Mouse (Mus musculus) heart, embryonic 16.5 days (tissue): Measurements from ENCODE around the gene Macrod2. TPM values are rescaled to one million over a fixed set of nuclear protein-coding genes. Genes with fewer than 3 reads are reported as not detected.

Experiments
- ATAC-seq: fragments of 200-750 bp; cut with Nextera tagmentation; replicated peaks from 2 replicates; pipeline ENCODE4 v1.8.0; 2017; ENCODE audit warnings: moderate number of reproducible peaks; ENCODE audit not compliant: insufficient read depth, low FRiP score; ENCODE audit errors: extremely low read depth
- H3K27ac ChIP-seq: fragments of 300-500 bp; sonication (generic); 2 replicates; pipeline ENCODE4 v1.5.1; 2014; ENCODE audit warnings: mild to moderate bottlenecking, low read length, control low read depth, moderate library complexity
- H3K27me3 ChIP-seq: fragments of 300-500 bp; sonication (generic); 2 replicates; pipeline ENCODE4 v1.6.1; 2014; ENCODE audit warnings: low read length, mixed read lengths; ENCODE audit not compliant: control insufficient read depth, insufficient read depth
- H3K36me3 ChIP-seq: fragments of 300-500 bp; sonication (generic); 2 replicates; pipeline ENCODE4 v1.6.1; 2014; ENCODE audit not compliant: control insufficient read depth, insufficient read depth
- H3K4me1 ChIP-seq: fragments of 300-500 bp; sonication (generic); 2 replicates; pipeline ENCODE4 v1.6.1; 2014; ENCODE audit warnings: low read length, mixed read lengths; ENCODE audit not compliant: control insufficient read depth, insufficient read depth
- H3K4me2 ChIP-seq: fragments of 300-500 bp; sonication (generic); 2 replicates; pipeline ENCODE4 v1.6.1; 2014; ENCODE audit warnings: low read depth, mild to moderate bottlenecking, control low read depth, low read length
- H3K4me3 ChIP-seq: fragments of 300-500 bp; sonication (generic); 2 replicates; pipeline ENCODE4 v1.5.1; 2014; ENCODE audit warnings: mild to moderate bottlenecking, control low read depth, low read length
- H3K9ac ChIP-seq: fragments of 300-500 bp; sonication (generic); 2 replicates; pipeline ENCODE4 v1.6.1; 2014; ENCODE audit warnings: low read length, control low read depth
- H3K9me3 ChIP-seq: fragments of 300-500 bp; sonication (generic); replicated peaks from 2 replicates; pipeline ENCODE4 v1.6.1; 2016; ENCODE audit warnings: low read length; ENCODE audit not compliant: control insufficient read depth
- WGBS: fragments of 180-500 bp; shearing (Covaris S2); extraction: QIAGEN DNeasy Blood & Tissue Kit; methylation state at CpG from one replicate; pipeline ENCODE4 v1.1.7; 2014; 5-methylcytosine and 5-hydroxymethylcytosine counted together
- polyA plus RNA-seq: library from polyadenylated mRNA; unstranded; fragments of >200 nt; fragmentation: Nextera tagmentation; extraction: Ambion mirVana; gene quantifications from 2 replicates; pipeline ENCODE4 v1.2.1, GENCODE M21; 2015

The Macrod2 gene
- polyA plus RNA-seq, 1 experiment from 2014 or later: 23.2 TPM

DNA sequence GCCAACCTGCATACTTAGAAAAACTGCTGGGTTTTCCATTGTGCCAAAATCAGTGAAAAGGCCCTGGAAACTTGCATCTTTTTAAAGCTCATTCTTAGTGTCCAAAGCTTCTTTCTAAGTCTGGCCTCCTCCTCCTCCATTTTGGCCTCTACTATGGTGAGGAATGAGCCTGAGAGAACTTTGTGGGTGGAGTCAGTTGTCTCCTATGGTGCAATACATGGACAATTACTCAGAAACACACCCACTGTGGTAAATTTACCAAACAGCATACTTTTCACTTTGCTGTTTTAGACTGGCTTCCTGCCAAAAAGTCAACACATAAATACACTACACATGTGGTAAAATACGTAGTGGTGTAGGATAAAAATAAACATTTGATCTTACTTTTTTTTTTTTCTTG lies 1024.7 kb downstream of the Macrod2 start:
- no peaks in the 10 kb centered on the region for H3K36me3 ChIP-seq
- H3K9ac ChIP-seq: no peak overlapping the region
- no peak for ATAC-seq
- no peaks in the 10 kb centered on the region for H3K4me1 ChIP-seq
- no peak overlapping the region for H3K4me3 ChIP-seq
- 44% methylated on average over 1 of the region's 1 CpGs for WGBS
- H3K9me3 ChIP-seq: no peaks in the 10 kb centered on the region
- no peak overlapping the region for H3K4me2 ChIP-seq
- H3K27me3 ChIP-seq: no peaks in the 10 kb centered on the region
- H3K27ac ChIP-seq: no peak overlapping the region

DNA sequence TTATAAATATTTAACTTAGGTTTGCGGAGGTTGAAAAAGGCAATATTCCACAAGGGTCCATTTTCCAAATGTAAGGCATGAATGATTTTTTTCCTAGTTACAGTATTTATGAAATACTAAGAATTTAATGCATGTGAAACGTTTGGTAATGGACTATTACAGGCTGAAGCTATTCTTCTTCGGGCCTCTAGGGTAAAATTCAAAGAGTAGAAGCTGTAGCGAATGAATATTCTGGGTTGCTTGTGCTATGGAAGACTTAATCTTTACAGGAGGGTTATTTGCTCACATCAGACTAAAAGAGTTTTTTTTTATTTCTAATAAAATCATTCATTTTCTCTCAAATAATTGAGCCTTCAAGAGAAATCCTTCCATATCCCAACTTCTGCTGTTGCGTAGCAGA lies 1039.0 kb downstream of the Macrod2 start:
- no peak for ATAC-seq
- no peak overlapping the region for H3K4me2 ChIP-seq
- no peaks in the 10 kb centered on the region for H3K9me3 ChIP-seq
- H3K27me3 ChIP-seq: no peaks in the 10 kb centered on the region
- 87% methylated on average over 5 of the region's 5 CpGs for WGBS
- H3K36me3 ChIP-seq: no peaks in the 10 kb centered on the region
- no peak overlapping the region for H3K9ac ChIP-seq
- no peak overlapping the region for H3K27ac ChIP-seq
- H3K4me3 ChIP-seq: no peak overlapping the region
- no peaks in the 10 kb centered on the region for H3K4me1 ChIP-seq

DNA sequence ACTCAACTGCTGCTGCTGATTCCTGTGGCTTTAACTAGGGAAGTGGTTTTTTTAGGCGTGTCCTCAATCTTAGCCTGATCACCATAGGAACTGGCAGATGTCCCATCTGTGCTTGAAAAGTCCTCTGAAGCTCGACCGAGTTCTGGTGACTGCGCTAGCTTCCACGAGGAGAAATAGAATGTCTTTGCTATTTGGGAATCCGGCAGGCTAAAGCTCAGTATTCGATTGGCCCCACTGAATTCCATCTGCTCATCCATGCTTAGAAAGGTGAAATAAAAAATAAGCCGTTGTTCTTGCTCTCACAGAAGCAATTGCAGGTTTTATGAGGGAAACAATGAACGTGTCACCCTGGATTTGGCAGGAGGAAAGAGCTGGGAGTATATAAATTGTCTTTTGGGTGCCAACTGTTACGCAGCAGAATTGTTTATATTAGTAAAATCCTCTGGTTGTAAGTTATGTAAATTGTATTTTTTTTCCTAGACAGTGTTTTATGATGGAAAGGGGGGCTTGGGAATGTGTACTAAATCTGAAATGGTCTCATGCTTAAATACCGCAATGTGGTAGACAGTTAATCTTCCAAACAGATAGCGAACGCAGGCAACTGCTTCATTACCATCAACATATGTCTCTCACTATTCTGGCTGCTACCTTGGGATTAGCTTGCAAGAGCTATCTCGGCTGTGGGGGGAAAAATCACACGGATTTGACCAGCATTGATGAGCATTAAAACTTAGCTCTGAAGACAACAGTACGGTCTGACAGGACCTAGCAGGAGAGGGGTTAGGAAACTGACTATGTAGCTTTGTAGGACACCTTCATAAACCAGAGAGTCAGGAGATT lies 1039.8 kb downstream of the Macrod2 start:
- H3K4me1 ChIP-seq: no peaks in the 10 kb centered on the region
- 66% methylated on average over 16 of the region's 16 CpGs for WGBS
- ATAC-seq: no peak
- H3K4me3 ChIP-seq: no peak overlapping the region
- no peak overlapping the region for H3K9ac ChIP-seq
- no peaks in the 10 kb centered on the region for H3K9me3 ChIP-seq
- no peak overlapping the region for H3K27ac ChIP-seq
- no peaks in the 10 kb centered on the region for H3K27me3 ChIP-seq
- no peaks in the 10 kb centered on the region for H3K36me3 ChIP-seq
- no peak overlapping the region for H3K4me2 ChIP-seq

DNA sequence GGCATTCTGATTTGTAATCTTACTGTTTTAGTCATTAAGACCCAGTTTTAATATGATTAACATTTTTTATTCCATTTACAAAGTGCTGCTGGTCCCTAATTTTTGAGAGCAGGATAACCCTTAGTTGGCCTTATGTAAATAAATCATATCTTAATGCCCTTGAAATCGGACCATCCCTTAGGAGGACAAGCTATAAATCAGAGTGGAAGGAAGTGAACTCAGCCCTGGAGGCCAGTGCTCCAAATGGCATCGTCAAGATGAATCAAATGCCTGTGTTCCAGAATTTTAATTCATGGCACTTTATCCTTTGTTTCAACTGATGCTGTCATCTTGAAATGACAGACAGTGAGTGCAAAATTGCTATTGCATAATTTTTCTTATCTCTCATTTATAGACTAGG lies 1046.8 kb downstream of the Macrod2 start:
- Histone ChIP-seq H3K4me2 (no peak overlapping the region), H3K4me3 (no peak overlapping the region), H3K27ac (no peak overlapping the region), H3K9me3 (no peaks in the 10 kb centered on the region), H3K4me1 (no peaks in the 10 kb centered on the region), H3K27me3 (no peaks in the 10 kb centered on the region), H3K9ac (no peak overlapping the region), H3K36me3 (no peaks in the 10 kb centered on the region)
- WGBS: 59% methylated on average over 2 of the region's 2 CpGs
- no peak for ATAC-seq

DNA sequence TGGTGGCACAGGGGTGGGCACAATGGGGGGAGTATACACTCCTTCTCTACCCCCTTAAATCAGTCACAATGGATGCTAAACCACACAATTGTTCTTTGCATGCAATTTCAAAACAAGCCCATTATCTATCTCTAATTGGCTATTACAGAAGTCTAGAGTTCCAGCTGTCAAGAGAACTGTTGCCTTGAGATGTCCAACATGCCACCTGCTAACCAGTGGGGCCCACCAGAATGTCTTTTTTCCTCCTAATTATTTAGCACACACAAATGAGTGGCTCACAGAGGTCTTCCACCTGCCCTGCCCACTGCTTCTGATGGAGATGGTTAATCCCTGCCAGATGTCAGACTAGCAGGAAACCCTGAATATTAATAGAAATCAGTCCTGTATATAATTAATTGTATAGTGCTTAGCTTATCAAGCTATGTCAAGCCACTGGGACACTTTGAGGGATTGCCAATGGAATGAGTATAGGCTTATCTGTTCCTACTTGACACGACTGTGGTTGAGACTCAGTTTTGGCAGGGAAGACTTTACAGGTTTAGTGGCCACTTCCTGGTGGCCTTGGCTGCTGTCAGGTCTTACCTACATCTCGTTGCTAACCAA lies 1054.1 kb downstream of the Macrod2 start:
- Histone ChIP-seq H3K4me1 (0 out of 2 replicates have a peak, but pooled peaks cover 2% of the 10 kb centered on the region), H3K9ac (no peak overlapping the region), H3K27me3 (no peaks in the 10 kb centered on the region), H3K9me3 (no peaks in the 10 kb centered on the region), H3K36me3 (no peaks in the 10 kb centered on the region), H3K4me3 (no peak overlapping the region), H3K27ac (no peak overlapping the region), H3K4me2 (no peak overlapping the region)
- no peak for ATAC-seq
- WGBS: 24% methylated on average over 2 of the region's 2 CpGs

DNA sequence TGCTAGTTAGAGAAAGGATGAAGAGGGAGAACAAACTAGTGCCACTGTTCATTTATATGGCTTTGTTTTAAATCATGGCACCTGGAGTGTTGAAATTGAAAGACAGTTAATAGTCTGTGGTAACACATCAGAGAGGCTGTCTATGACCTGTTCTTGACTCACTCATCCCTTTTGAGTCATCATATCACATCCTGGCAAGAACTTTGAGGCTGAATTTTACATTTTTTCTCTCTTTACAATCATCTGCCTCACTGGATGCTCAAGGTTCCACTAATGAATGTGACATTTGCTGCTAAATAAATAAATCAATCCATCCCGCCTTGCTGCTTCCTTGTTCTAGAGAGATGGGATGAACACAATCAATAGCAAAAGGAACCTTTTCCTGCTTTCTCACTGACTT lies 1068.8 kb downstream of the Macrod2 start:
- Histone ChIP-seq H3K9ac (no peak overlapping the region), H3K9me3 (no peaks in the 10 kb centered on the region), H3K4me1 (no peaks in the 10 kb centered on the region), H3K36me3 (no peaks in the 10 kb centered on the region), H3K27ac (no peak overlapping the region), H3K27me3 (no peaks in the 10 kb centered on the region), H3K4me2 (no peak overlapping the region), H3K4me3 (no peak overlapping the region)
- WGBS: 79% methylated on average over 1 of the region's 1 CpGs
- no peak for ATAC-seq

DNA sequence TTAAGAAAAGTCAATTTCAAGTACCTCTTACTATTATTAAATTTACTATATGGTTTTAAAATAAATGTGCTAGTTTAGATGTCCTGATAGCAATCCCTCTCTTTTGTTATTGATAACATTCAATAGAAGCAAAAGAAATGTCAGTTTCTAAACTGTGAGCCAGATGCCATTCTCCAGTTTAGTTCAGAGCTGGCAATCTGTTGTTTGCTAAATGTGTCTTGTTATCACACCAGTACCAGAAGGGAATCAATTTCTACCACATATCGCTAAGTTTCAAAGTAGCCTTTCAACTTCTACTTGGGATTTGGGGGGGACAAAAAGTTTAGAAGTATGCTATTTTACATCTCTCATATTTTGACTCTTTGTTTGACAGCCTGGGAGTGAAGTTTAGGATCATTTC lies 1077.7 kb downstream of the Macrod2 start:
- no peak overlapping the region for H3K27ac ChIP-seq
- no peak overlapping the region for H3K9ac ChIP-seq
- 88% methylated on average over 1 of the region's 1 CpGs for WGBS
- H3K4me3 ChIP-seq: no peak overlapping the region
- no peaks in the 10 kb centered on the region for H3K4me1 ChIP-seq
- no peaks in the 10 kb centered on the region for H3K27me3 ChIP-seq
- no peaks in the 10 kb centered on the region for H3K9me3 ChIP-seq
- no peaks in the 10 kb centered on the region for H3K36me3 ChIP-seq
- ATAC-seq: no peak
- no peak overlapping the region for H3K4me2 ChIP-seq

DNA sequence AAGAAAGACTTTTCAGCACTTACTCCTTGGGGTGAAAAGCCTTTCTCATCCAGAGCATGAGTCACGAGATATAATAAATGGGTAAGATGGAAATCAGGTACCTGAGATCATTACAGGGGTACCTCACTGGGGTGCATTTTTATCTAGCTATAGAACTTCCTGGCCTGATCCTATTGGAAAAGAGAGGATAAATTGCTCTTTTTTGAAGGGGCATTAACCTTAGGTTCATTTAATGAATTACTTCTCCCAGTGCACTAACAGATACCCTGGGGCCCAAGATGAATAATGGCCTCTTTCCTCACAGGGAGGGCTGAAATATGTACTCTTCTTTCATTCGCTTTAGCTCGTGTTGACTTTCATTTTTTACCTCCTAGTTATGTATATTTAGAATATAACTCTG lies 1082.5 kb downstream of the Macrod2 start:
- Histone ChIP-seq H3K4me1 (no peaks in the 10 kb centered on the region), H3K27me3 (no peaks in the 10 kb centered on the region), H3K4me2 (no peak overlapping the region), H3K36me3 (no peaks in the 10 kb centered on the region), H3K9ac (no peak overlapping the region), H3K4me3 (no peak overlapping the region), H3K27ac (no peak overlapping the region), H3K9me3 (no peaks in the 10 kb centered on the region)
- 79% methylated on average over 3 of the region's 3 CpGs for WGBS
- ATAC-seq: no peak

DNA sequence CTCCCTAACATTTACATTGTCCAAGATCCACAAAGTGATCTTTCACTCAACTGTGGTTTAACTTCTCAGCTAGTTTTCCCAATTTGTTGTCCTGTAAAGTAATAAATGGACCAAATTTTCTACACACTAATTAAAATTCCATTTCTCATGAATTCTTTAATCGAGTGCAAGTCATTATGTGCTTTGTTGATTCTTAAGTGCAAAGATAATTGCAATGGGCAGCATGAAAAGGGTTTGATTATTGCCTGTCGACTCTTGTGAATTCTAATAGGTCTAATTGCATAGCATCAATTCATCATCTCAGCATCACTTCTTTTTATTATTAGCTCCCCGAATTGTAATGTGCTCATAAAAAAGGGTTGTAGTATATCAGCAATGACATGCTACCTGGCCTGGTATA lies 1095.4 kb downstream of the Macrod2 start:
- H3K27me3 ChIP-seq: no peaks in the 10 kb centered on the region
- no peaks in the 10 kb centered on the region for H3K4me1 ChIP-seq

More for the DNA sequence above, 1095.4 kb downstream of the Macrod2 start:
- ATAC-seq: no peak
- H3K9me3 ChIP-seq: no peaks in the 10 kb centered on the region
- H3K4me2 ChIP-seq: no peak overlapping the region
- H3K27ac ChIP-seq: no peak overlapping the region
- no peak overlapping the region for H3K4me3 ChIP-seq
- no peaks in the 10 kb centered on the region for H3K36me3 ChIP-seq
- H3K9ac ChIP-seq: no peak overlapping the region
- 75% methylated on average over 3 of the region's 3 CpGs for WGBS
